Mouse (Mus musculus) testis, adult 2 months (tissue): ENCODE measurements at regions not wholly inside any gene's neighbourhood (a gene's known extent, or its start where the extent isn't known, plus 50 kb on each side); places are given as distances from the start of the nearest gene placed in this dataset.

Experiments
- H3K27ac ChIP-seq: fragments of 200-500 bp; 2 replicates; pipeline ENCODE4 v1.5.1; 2012; ENCODE audit warnings: low read depth, low read length; ENCODE audit not compliant: control insufficient read depth, insufficient read depth
- H3K27me3 ChIP-seq: fragments of 200-500 bp; 2 replicates; pipeline ENCODE4 v1.6.1; 2012; ENCODE audit warnings: mild to moderate bottlenecking, low read length, moderate library complexity; ENCODE audit not compliant: control insufficient read depth, insufficient read depth
- H3K36me3 ChIP-seq: fragments of 200-500 bp; 2 replicates; pipeline ENCODE4 v1.6.1; 2012; ENCODE audit warnings: mild to moderate bottlenecking, low read length; ENCODE audit not compliant: control insufficient read depth, insufficient read depth
- H3K4me1 ChIP-seq: fragments of 200-500 bp; 2 replicates; pipeline ENCODE4 v1.6.1; 2012; ENCODE audit warnings: low read length; ENCODE audit not compliant: control insufficient read depth, insufficient read depth
- H3K4me3 ChIP-seq: fragments of 200-500 bp; 2 replicates; pipeline ENCODE4 v1.5.1; 2012; ENCODE audit warnings: low read depth, mild to moderate bottlenecking, low read length, moderate library complexity, mixed read lengths; ENCODE audit not compliant: control insufficient read depth
- CTCF ChIP-seq: fragments of 200-500 bp; IDR thresholded peaks from 2 replicates; pipeline ENCODE4 v1.5.1; 2012; ENCODE audit warnings: low read depth, mild to moderate bottlenecking, inconsistent platforms, low read length, moderate library complexity; ENCODE audit not compliant: control insufficient read depth, insufficient read depth, insufficient replicate concordance
- POLR2A ChIP-seq: fragments of 200-500 bp; IDR thresholded peaks from 2 replicates; pipeline ENCODE4 v1.6.1; 2012; ENCODE audit warnings: low read depth, mild to moderate bottlenecking, inconsistent platforms, low read length, moderate library complexity; ENCODE audit not compliant: control insufficient read depth

DNA sequence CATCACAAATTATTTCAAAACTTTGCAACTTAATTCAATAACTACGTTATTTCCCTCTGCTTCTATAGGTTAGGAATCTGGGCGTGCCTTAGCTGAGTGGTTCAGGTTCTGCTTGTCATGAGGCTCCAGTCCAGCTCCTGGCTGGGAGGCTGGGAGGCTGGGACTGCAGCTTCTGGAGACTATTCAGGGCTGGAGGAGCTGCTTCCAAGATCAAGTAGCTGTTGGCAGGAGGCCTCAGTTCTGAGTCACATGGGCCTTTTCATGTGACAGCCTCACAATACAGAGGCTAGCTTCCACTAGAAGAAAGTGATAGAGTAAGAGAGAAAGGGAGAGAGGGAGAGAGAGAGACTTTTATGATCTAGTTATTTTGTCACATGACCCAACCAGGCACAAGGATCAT is 84.3 kb upstream of the Tsc22d2 start:
- Histone ChIP-seq H3K36me3 (no peaks in the 10 kb centered on the region), H3K4me1 (no peaks in the 10 kb centered on the region), H3K4me3 (no peak overlapping the region), H3K27me3 (no peaks in the 10 kb centered on the region), H3K27ac (no peak overlapping the region)
- TF ChIP-seq POLR2A (no peak), CTCF (no peak)

DNA sequence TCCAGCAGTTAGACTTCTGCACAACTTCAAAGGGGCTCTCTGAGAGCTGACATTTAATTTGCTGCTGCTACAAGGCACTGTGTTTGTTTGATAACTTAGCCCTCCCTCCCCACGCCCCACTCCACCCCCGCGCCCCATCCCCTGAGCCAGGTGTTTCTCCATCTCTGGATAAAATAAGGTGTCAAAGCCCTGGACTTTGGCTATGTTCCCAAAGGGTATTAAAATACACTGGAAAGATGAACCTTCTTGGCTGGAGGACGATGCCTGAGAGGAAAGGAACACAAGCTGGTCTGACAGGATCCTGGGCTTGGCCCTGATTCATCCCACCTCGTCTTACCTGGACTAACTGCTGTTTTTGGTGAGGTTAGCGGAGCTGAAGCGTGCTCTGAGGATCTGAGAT is 80.5 kb upstream of the Tsc22d2 start:
- H3K4me3 ChIP-seq = no peak overlapping the region
- no peaks in the 10 kb centered on the region for H3K36me3 ChIP-seq
- no peaks in the 10 kb centered on the region for H3K4me1 ChIP-seq
- H3K27ac ChIP-seq = no peak overlapping the region
- no peak for TF ChIP-seq CTCF
- H3K27me3 ChIP-seq = no peaks in the 10 kb centered on the region

DNA sequence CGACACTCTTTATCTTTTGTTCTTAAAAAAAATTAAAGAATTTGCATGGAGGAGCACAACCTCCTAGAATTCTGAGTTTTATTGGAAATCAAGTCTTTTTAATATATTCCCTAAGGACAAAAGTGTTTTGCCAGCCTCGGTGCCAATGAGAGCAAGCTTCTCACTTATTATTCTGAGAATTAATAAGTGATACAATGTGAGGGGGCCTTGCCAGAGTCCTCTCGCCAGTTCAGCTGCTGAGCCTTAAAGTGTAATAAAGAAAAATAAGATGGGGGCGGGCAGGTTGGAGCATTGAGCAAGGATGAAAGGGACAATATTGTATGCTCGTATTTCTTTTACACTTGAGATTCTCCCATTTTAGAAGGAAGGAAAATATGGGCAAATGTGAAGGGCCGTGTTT is 79.2 kb upstream of the Tsc22d2 start:
- no peaks in the 10 kb centered on the region for H3K36me3 ChIP-seq
- no peak overlapping the region for H3K4me3 ChIP-seq
- H3K27me3 ChIP-seq = no peaks in the 10 kb centered on the region
- no peaks in the 10 kb centered on the region for H3K4me1 ChIP-seq
- H3K27ac ChIP-seq = no peak overlapping the region
- no peak for TF ChIP-seq POLR2A

DNA sequence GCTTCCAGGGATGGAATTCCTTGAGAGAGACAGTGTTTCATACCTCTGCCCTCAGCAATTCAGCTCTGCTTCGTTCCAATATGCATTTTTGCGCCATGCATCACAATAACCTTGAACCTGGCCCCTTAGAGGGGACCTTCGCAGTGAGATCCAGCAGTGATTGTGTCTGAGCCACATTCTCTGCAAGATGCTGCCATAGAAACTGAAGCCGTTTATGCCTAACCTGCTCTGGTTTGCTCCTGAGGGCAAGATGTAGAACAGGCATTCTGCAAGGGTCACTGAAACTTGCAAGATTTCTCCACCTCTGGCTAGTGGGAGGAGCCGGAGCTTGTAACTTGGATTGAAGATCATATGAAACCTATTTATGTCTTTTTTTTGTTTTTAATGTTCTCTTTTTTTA is 78.4 kb upstream of the Tsc22d2 start:
- TF ChIP-seq CTCF (no peak), POLR2A (no peak)
- no peaks in the 10 kb centered on the region for H3K27me3 ChIP-seq
- no peaks in the 10 kb centered on the region for H3K4me1 ChIP-seq
- H3K4me3 ChIP-seq = no peak overlapping the region
- no peaks in the 10 kb centered on the region for H3K36me3 ChIP-seq
- no peak overlapping the region for H3K27ac ChIP-seq

DNA sequence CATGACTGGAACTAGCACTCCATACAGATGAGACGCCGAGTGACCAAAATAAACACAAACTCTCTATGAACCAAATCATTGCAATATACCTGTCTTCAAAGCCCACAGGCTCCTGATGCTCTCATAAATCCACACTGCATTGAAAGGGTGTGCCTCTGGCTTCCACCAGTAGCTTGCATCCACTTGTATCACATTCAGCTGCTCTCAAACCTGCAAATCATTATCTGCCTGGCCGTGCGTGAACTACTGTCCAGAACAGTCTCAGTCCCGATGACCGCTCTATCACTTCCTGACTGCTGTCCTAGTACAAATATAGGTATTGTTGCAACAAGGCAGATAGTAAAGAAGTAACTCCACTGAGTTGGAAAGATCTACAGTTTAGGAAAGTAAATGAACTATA is 77.9 kb upstream of the Tsc22d2 start:
- Histone ChIP-seq H3K27me3 (no peaks in the 10 kb centered on the region), H3K4me3 (no peak overlapping the region)

DNA sequence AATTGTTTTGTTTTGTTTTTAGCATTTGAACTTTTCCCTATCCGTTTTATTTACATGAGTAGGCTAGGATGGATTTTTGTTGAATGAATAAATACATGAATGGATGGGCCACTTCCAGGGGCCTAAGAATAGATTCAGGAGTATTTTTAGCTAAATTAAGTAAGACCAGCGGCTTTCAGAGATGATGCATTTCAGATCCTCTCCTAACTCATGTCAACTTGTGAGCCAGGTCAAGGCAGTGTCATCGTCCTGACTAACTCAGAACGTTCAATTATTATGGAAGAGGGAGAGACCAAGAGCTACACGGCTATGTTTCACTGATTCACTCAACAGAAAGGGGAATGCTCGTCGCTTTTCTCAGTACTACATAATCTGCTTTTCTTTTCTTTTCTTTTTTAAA is 75.5 kb upstream of the Tsc22d2 start:
- H3K27me3 ChIP-seq = no peaks in the 10 kb centered on the region
- H3K36me3 ChIP-seq = no peaks in the 10 kb centered on the region
- TF ChIP-seq CTCF = no peak
- no peak for TF ChIP-seq POLR2A
- H3K4me3 ChIP-seq = no peak overlapping the region
- H3K27ac ChIP-seq = no peak overlapping the region
- H3K4me1 ChIP-seq = no peaks in the 10 kb centered on the region

More for the DNA sequence above, 77.9 kb upstream of the Tsc22d2 start:
- TF ChIP-seq CTCF (no peak), POLR2A (no peak)
- Histone ChIP-seq H3K4me1 (no peaks in the 10 kb centered on the region), H3K27ac (no peak overlapping the region), H3K36me3 (no peaks in the 10 kb centered on the region)

DNA sequence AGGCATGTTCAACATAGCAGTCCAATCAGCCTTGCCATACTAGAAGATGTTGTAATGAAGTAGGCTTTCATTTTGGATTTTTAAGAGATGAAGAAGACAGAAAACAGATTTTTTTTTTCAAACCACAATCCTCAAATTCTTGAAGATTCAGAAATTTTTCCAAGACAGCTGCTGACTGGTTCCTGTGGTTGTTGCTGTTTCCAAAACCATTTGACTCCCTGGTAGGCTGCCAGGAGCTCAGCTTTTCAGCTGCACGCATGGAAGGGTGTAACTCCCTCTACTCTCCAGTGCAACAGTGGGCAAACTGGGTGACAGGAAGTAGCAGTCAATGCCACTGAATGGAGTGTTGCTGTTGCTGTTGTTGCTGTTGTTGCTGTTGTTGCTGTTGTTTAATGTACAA is 72.4 kb upstream of the Tsc22d2 start:
- Histone ChIP-seq H3K4me3 (no peak overlapping the region), H3K27me3 (no peaks in the 10 kb centered on the region), H3K27ac (no peak overlapping the region), H3K36me3 (no peaks in the 10 kb centered on the region), H3K4me1 (no peaks in the 10 kb centered on the region)
- TF ChIP-seq CTCF = no peak
- no peak for TF ChIP-seq POLR2A

DNA sequence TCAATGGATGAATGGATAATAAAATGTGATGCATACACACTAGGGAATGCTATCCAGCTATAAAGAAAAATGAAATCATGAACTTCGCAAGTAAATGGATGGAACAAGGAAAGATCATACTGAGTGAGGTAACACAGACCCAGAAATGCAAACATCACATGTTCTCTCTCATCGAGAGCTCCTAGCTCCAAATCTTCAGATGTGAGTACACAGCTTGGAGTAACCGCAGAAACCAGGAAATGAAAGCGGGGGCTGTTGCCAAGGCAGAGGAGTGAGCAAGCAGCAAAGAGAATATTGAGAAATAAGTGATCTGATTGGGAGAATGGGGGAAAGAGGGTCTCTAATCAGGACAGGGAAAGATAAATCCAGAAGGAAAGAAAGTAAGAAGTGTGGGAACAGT is 52.0 kb upstream of the Tsc22d2 start:
- Histone ChIP-seq H3K27ac (no peak overlapping the region), H3K4me1 (no peaks in the 10 kb centered on the region), H3K4me3 (no peak overlapping the region), H3K27me3 (no peaks in the 10 kb centered on the region), H3K36me3 (no peaks in the 10 kb centered on the region)
- TF ChIP-seq POLR2A (no peak), CTCF (no peak)
